Mouse (Mus musculus) kidney, postnatal 10 days (tissue): ENCODE data around the gene Laptm5.

Experiments
- DNase-seq: peaks from one replicate; pipeline ENCODE4 v3.0.0; 2021; ENCODE audit warnings: mixed read lengths

Gene Laptm5

GRCm38 (mm10) chr4:130921986-130922385 lies 9.1 kb downstream of the Laptm5 start:
- no peak for DNase-seq

GRCm38 (mm10) chr4:130926274-130926673 lies 13.3 kb downstream of the Laptm5 start:
- no peak for DNase-seq

GRCm38 (mm10) chr4:130927821-130928220 lies 14.9 kb downstream of the Laptm5 start:
- DNase-seq, result no peak

- DNase-seq, result no peak
Observed at GRCm38 (mm10) chr4:130942644-130943043, 29.7 kb downstream of the Laptm5 start.

- DNase-seq, result no peak
Observed at GRCm38 (mm10) chr4:130944112-130944511, 31.2 kb downstream of the Laptm5 start, which contains the start of gene Matn1. TSS of gene Matn1 (plus strand) at chr4:130944385.

GRCm38 (mm10) chr4:130944779-130945178 lies 31.9 kb downstream of the Laptm5 start:
- no peak for DNase-seq

GRCm38 (mm10) chr4:130947094-130947647 lies 34.2 kb downstream of the Laptm5 start:
- peak; percentile 31 for DNase-seq

- DNase-seq, result no peak
Observed at GRCm38 (mm10) chr4:130949821-130950384, 37.0 kb downstream of the Laptm5 start.

- DNase-seq, result peak; percentile 54
Observed at GRCm38 (mm10) chr4:130952531-130952930, 39.6 kb downstream of the Laptm5 start.

GRCm38 (mm10) chr4:130957156-130957555 lies 44.2 kb downstream of the Laptm5 start:
- DNase-seq, result no peak

GRCm38 (mm10) chr4:130958812-130959211 lies 45.9 kb downstream of the Laptm5 start:
- DNase-seq, result no peak

- no peak for DNase-seq
Observed at GRCm38 (mm10) chr4:130959678-130960077, 46.8 kb downstream of the Laptm5 start.

- DNase-seq, result peak; percentile 91
Observed at GRCm38 (mm10) chr4:130960118-130960734, 47.3 kb downstream of the Laptm5 start.

GRCm38 (mm10) chr4:130971278-130971677 lies 58.4 kb downstream of the Laptm5 start:
- no peak for DNase-seq

- DNase-seq, result no peak
Observed at GRCm38 (mm10) chr4:130972421-130972829, 59.5 kb downstream of the Laptm5 start.

GRCm38 (mm10) chr4:130973332-130974263 lies 60.7 kb downstream of the Laptm5 start:
- no peak for DNase-seq

GRCm38 (mm10) chr4:130978981-130979380 lies 66.1 kb downstream of the Laptm5 start:
- DNase-seq, result no peak

GRCm38 (mm10) chr4:130984416-130985182 lies 71.7 kb downstream of the Laptm5 start:
- no peak for DNase-seq
